Mouse (Mus musculus) small intestine, adult 2 months (tissue): ENCODE data around the gene Utrn. TPM values are rescaled to one million over a fixed set of nuclear protein-coding genes. Genes with fewer than 3 reads are reported as not detected.

ENCODE experiments used
- H3K27ac ChIP-seq: fragments of 200-500 bp; 2 replicates; pipeline ENCODE4 v1.5.1; 2012; ENCODE audit warnings: low read depth, low read length, control low read depth, inconsistent platforms; ENCODE audit not compliant: insufficient read depth
- H3K27me3 ChIP-seq: fragments of 200-500 bp; 2 replicates; pipeline ENCODE4 v1.6.1; 2012; ENCODE audit warnings: mild to moderate bottlenecking, moderate library complexity, low read length, inconsistent platforms; ENCODE audit not compliant: control insufficient read depth, insufficient read depth
- H3K36me3 ChIP-seq: fragments of 200-500 bp; 2 replicates; pipeline ENCODE4 v1.6.1; 2012; ENCODE audit warnings: mild to moderate bottlenecking, low read length, control low read depth, inconsistent platforms; ENCODE audit not compliant: control insufficient read depth, insufficient read depth
- H3K4me1 ChIP-seq: fragments of 200-500 bp; 2 replicates; pipeline ENCODE4 v1.6.1; 2012; ENCODE audit warnings: low read length, inconsistent platforms, mixed read lengths; ENCODE audit not compliant: control insufficient read depth, insufficient read depth, insufficient read length
- H3K4me3 ChIP-seq: fragments of 200-500 bp; 2 replicates; pipeline ENCODE4 v1.5.1; 2012; ENCODE audit warnings: low read depth, mild to moderate bottlenecking, control low read depth, inconsistent platforms, low read length, moderate library complexity
- CTCF ChIP-seq: fragments of 200-500 bp; IDR thresholded peaks from 2 replicates; pipeline ENCODE4 v1.5.1; 2012; ENCODE audit warnings: low read depth, mild to moderate bottlenecking, control low read depth, inconsistent platforms, low read length, moderate library complexity, mixed read lengths; ENCODE audit not compliant: insufficient replicate concordance, insufficient read length; ENCODE audit errors: extremely low read depth
- POLR2A ChIP-seq: fragments of 200-500 bp; IDR thresholded peaks from 2 replicates; pipeline ENCODE4 v1.6.1; 2012; ENCODE audit warnings: low read depth, mild to moderate bottlenecking, control low read depth, inconsistent platforms, low read length, moderate library complexity
- WGBS: fragments of 180-500 bp; shearing (Covaris S2); methylation state at CpG from one replicate; pipeline ENCODE4 v1.1.7; 2018; 5-methylcytosine and 5-hydroxymethylcytosine counted together
- polyA plus RNA-seq: library from polyadenylated mRNA; depleted of rRNA; stranded (reverse); fragments of >200 nt; gene quantifications from 2 replicates; pipeline ENCODE4 v1.2.3, GENCODE M21; 2012

Utrn gene
- polyA plus RNA-seq, 1 experiment, result 20.5 TPM

DNA sequence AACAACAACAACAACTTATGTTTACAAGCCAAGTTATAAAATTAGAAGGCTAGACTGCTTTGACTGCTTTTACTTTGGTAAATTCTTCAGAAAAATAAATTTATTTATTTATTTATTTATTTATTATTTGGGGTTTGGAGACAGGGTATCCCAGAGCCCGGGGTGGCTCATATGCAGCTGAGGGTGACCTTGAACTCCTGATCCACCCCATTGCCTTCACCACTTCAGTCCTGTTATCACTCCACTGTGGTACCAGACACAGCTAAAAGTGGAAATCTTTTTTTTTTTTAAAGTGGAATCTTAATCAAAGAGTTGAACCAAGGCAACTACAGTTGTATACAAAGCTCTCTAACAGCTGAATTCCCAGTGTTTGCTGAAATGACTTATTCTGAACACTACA lies 80.6 kb downstream of the Utrn start:
- peaks cover 5% of the 10 kb centered on the region; the same call in 1 of the 2 replicates for H3K4me1 ChIP-seq
- TF ChIP-seq POLR2A (no peak), CTCF (no peak)
- no peaks in the 10 kb centered on the region for H3K27me3 ChIP-seq
- WGBS, result 76% methylated on average over 1 of the region's 1 CpGs
- no peaks in the 10 kb centered on the region for H3K36me3 ChIP-seq
- no peak overlapping the region for H3K4me3 ChIP-seq
- H3K27ac ChIP-seq, result no peak overlapping the region; the same call in 1 of the 2 replicates

DNA sequence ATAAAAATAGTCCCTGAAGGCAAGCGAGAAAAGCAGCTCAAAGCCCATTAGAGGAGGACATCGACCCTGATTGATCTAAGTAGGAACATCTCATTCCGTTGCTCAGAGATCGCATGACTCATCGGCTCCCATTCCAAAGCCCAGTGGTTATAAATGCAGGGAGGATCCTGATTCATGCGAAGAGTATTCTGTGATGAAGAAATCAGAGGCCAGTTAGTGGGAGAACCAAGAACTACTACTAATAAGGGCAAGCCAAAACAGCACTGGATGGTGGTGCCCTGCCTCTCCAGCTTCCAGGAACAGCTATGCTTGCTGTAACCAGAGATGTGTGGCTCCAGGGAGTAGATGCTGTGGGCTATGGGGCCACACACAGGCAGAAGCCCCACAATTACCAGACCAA lies 81.2 kb downstream of the Utrn start:
- Histone ChIP-seq H3K4me1 (peaks cover 5% of the 10 kb centered on the region; the same call in 1 of the 2 replicates), H3K4me3 (no peak overlapping the region), H3K27ac (peak overlapping the region; percentile 77), H3K27me3 (no peaks in the 10 kb centered on the region), H3K36me3 (no peaks in the 10 kb centered on the region)
- 20% methylated on average over 6 of the region's 6 CpGs for WGBS
- TF ChIP-seq CTCF, result no peak

DNA sequence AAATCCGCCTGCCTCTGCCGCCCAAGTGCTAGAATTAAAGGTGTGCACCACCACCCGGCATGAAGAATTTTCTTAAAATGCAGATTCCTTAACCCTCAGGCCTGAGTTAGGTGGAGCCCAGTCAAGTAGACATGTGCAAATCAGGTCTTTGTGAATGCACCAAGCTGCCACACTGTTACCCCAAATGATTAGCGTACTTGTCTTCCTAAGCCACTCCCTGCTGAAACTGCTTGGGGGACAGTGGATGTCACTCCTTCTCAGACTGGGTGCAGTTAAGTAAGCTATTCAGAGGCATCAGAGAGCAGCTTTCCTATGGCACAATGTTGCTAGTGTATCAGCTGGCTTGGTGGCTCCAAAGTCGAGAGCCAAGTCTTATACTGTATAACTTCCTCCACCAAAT lies 83.9 kb downstream of the Utrn start:
- no peak for TF ChIP-seq POLR2A
- no peak for TF ChIP-seq CTCF
- no peak overlapping the region for H3K4me3 ChIP-seq
- H3K27ac ChIP-seq, result no peak overlapping the region
- 91% methylated on average over 5 of the region's 5 CpGs for whole genome bisulfite sequencing
- H3K4me1 ChIP-seq, result peaks cover 5% of the 10 kb centered on the region; the same call in 1 of the 2 replicates
- H3K27me3 ChIP-seq, result no peaks in the 10 kb centered on the region
- no peaks in the 10 kb centered on the region for H3K36me3 ChIP-seq

DNA sequence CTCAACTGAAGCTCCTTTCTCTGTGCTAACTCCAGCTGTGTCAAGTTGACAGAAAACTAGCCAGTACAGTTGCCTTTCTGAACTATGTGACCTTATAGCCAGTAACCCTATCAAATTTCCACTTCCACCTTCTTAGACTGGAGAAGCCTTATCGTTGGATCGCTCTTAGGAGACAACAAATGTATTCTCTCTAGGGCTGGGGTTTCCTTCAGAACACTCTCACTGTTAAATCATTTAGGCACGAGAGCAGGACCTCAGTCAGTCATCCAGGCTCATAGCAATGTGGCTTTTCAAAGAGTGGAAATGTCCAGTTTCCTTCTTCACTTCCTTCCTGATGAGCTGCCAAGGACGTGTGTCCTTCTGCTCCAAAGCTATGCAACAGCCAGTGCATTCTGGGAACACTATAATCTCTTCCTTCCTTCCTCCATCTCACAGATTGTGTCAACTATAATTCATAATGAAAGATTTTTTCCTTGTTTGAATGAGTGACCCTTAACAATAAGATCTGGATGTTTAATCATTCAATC lies 87.7 kb downstream of the Utrn start:
- Histone ChIP-seq H3K4me3 (no peak overlapping the region), H3K4me1 (no peaks in the 10 kb centered on the region), H3K27ac (no peak overlapping the region), H3K36me3 (no peaks in the 10 kb centered on the region), H3K27me3 (no peaks in the 10 kb centered on the region)
- TF ChIP-seq CTCF (no peak), POLR2A (no peak)
- WGBS, result 73% methylated on average over 4 of the region's 4 CpGs

DNA sequence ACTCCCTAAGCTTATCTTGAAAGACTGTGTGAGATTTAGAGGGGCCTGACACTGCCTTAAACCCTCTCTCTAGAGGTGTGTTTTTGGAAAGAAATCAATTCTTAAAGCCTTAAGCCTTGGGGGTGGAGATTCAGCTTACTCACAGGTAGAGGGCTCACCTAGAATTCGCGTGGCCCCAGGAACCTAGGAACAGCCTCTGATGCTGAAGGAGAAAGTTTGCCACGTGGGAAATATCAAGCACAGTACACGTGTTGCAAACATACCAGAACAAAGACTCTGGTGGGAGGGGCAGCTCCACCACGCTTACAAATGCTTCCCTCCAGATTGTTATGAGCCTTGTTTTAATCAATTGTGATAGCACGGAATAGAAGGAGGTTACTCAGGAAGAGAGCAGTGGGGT lies 96.0 kb downstream of the Utrn start:
- no peaks in the 10 kb centered on the region for H3K4me1 ChIP-seq
- WGBS, result 13% methylated on average over 6 of the region's 6 CpGs
- H3K36me3 ChIP-seq, result no peaks in the 10 kb centered on the region
- no peak overlapping the region for H3K4me3 ChIP-seq
- H3K27me3 ChIP-seq, result no peaks in the 10 kb centered on the region
- H3K27ac ChIP-seq, result no peak overlapping the region
- TF ChIP-seq POLR2A (no peak), CTCF (no peak)

DNA sequence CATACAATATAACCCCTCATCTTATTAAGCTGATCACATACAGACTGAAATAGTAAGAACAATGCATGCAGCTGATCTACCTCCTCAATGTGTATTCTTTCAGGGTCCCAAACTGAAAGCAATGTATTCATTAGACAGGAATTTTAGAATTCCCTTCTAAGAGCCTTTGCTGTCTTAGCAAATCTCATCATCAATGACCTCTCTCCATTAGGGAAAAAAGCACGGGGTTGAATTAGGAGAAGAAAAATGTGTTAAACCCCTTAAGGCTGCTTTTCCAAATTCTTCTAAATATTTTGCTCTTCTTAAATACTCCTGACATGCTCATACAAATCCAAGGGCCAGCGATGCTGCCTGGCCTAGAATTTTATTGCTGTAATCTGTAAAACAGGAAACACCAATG lies 97.7 kb downstream of the Utrn start:
- Histone ChIP-seq H3K4me1 (no peaks in the 10 kb centered on the region), H3K27ac (no peak overlapping the region), H3K4me3 (no peak overlapping the region), H3K27me3 (no peaks in the 10 kb centered on the region), H3K36me3 (no peaks in the 10 kb centered on the region)
- 92% methylated on average over 2 of the region's 2 CpGs for WGBS
- TF ChIP-seq CTCF, result no peak
- no peak for TF ChIP-seq POLR2A

DNA sequence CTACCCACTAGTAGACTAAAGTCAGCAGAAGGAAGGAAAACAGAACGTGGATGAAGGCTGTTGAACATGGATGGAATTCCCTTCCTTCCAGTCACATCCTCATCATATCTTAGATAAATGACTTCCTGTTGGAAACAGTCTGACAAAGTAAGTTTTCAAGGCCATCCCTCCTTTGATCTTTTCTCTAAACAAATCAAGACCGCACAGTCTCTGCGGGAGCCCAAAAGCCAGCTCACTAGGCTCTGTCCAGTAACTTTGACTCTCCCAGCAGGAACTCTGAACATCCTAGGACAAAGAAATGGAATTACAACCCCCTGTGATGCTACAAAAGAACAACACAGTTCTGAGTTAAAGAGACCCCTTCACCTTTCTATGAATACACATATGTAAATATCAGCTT lies 106.5 kb downstream of the Utrn start:
- no peaks in the 10 kb centered on the region for H3K27me3 ChIP-seq
- TF ChIP-seq CTCF (no peak), POLR2A (no peak)
- 75% methylated on average over 3 of the region's 3 CpGs for WGBS
- peaks cover 6% of the 10 kb centered on the region; the same call in 1 of the 2 replicates for H3K36me3 ChIP-seq
- H3K27ac ChIP-seq, result no peak overlapping the region
- no peaks in the 10 kb centered on the region for H3K4me1 ChIP-seq
- H3K4me3 ChIP-seq, result no peak overlapping the region

DNA sequence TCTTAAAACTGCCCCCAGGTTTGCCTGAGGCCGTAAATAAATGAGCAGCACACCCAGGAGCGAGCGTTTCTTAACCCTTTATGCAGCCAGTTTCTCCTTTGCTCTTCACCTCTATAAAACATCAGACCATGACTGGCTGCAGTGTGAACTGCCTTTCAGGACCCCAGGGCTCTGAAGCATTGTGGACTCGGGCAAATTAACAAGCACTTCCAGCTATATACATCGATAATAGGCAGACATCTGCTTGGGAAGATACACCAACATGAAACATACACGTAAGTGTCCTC lies 110.5 kb downstream of the Utrn start:
- Histone ChIP-seq H3K27me3 (no peaks in the 10 kb centered on the region), H3K4me1 (no peaks in the 10 kb centered on the region), H3K27ac (no peak overlapping the region), H3K4me3 (no peak overlapping the region), H3K36me3 (peaks cover 4% of the 10 kb centered on the region; the same call in 1 of the 2 replicates)
- no peak for TF ChIP-seq CTCF
- TF ChIP-seq POLR2A, result no peak
- WGBS, result 84% methylated on average over 6 of the region's 6 CpGs
